Mouse (Mus musculus): ENCODE measurements around the gene Gemin7. TPM values are rescaled to one million over a fixed set of nuclear protein-coding genes. Genes with fewer than 3 reads are reported as not detected.
A peak's percentile ranks its signal among the peaks of the same experiment; 100 is the strongest.

Gemin7 gene
- polyA plus RNA-seq, 1 experiment from 2014 or later: 169 TPM

DNA sequence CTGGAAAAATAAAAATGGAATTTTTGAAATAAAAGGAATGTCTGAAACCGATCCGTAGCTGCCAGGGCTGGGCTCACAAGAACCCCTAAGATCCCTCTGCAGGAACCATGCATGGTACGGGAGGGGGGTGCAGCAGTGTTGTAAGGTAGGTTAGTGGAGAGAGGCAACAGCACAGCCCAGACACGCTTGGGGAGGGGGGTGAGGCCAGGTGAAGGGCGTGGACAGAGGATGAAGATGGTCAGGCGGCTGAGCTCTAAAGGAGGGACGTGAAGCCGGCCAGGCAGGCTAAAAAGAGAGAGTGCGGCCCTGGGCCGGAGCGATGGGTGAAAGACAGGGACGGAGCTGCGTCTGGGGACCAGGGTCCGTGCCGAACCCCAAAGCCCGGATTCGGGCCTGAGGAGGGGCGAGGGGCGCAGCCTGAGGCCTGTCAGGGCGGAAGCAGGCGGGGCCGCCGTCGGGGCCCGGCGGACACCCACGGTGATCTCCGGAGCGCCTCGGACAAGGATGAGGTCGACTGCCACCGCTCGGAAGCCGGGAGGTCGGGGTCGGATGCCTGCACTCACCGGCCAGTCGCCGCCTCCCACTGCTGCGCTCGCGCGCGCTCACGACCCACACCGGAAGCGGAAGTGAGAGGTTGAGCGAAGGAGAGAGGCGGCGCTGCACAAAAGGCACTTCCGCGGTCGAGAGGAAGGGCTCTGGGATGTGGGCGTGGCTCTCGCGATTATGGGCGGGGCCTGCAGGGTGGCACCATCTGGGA, 26.6 kb upstream of the Gemin7 start, which contains the start of gene Clasrp:
Gene Clasrp, minus strand, starts transcription at position 638 of the 757 bp plus-strand sequence.
- H3K4me2 ChIP-seq: peak within 1 kb of the TSS; percentile 69

DNA sequence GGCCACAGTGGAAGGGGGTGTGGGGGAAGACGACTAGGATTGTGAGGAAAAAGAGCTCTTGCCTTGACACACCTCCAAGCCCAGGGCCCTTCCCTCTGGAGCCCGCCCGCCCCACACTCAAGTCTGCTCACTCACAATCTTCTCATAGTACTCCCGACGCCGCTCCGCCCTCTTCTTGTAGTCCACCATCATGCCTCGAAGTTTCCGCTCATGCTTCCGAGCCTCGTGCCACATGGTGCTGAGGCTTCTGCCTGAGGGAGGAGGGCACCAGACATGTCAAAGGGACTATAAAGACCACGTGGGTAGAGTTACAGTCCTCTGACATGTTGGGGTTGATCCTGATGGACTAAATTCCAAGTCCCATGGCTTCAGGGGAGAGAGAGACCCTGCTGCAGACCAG, 25.7 kb upstream of the Gemin7 start:
- peak overlapping the region; percentile 98 for H3K9ac ChIP-seq
- H3K27me3 ChIP-seq: no peaks in the 10 kb centered on the region
- no peaks in the 10 kb centered on the region for H3K9me3 ChIP-seq
- H3K4me2 ChIP-seq: peak overlapping the region; percentile 69
- peaks cover 50% of the 10 kb centered on the region for H3K36me3 ChIP-seq
- H3K27ac ChIP-seq: no peak overlapping the region
- H3K4me1 ChIP-seq: peaks cover 24% of the 10 kb centered on the region
- ATAC-seq (ENCODE audit: insufficient number of reproducible peaks, insufficient read depth, low FRiP score, low TSS enrichment, low read depth): no peak
- WGBS: 77% methylated on average over 12 of the region's 12 CpGs
- peak overlapping the region; percentile 99 for H3K4me3 ChIP-seq

More for the DNA sequence above, 26.6 kb upstream of the Gemin7 start, which contains the start of gene Clasrp:
- ATAC-seq (ENCODE audit: insufficient number of reproducible peaks, insufficient read depth, low FRiP score, low TSS enrichment, low read depth): peak; percentile 82
- WGBS: under 1% methylated on average over 57 of the region's 57 CpGs
- Histone ChIP-seq H3K4me3 (peak within 1 kb of the TSS; percentile 99), H3K27ac (peak within 1 kb of the TSS; percentile 81), H3K9ac (peak within 1 kb of the TSS; percentile 98), H3K27me3 (no peaks in the 10 kb centered on the region), H3K4me1 (peaks cover 24% of the 10 kb centered on the region), H3K36me3 (peaks cover 40% of the 10 kb centered on the region), H3K9me3 (no peaks in the 10 kb centered on the region)

DNA sequence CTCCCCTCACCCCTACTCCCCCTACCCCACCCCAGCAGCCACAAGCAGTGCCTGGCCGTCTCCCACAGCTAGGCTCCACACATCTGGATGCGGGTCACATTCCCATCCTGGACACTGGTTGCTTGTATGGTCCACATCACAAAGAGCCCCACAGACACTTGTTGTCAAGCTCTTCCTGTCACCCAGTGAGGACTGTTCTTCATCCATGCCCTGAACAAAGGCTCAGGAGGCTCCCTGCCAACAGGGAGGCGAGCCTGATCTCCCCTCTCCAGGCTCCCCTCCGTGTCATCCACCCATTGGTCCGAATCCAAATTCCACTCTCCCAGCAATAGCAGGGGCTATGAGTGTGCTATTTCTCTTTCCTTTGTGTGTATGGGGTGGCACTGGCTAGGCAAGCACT, 23.2 kb upstream of the Gemin7 start:
- peaks cover 24% of the 10 kb centered on the region for H3K4me1 ChIP-seq
- no peak overlapping the region for H3K4me2 ChIP-seq
- no peaks in the 10 kb centered on the region for H3K9me3 ChIP-seq
- peaks cover 69% of the 10 kb centered on the region for H3K36me3 ChIP-seq
- H3K27ac ChIP-seq: no peak overlapping the region
- H3K4me3 ChIP-seq: no peak overlapping the region
- H3K27me3 ChIP-seq: no peaks in the 10 kb centered on the region
- ATAC-seq (ENCODE audit: insufficient number of reproducible peaks, insufficient read depth, low FRiP score, low TSS enrichment, low read depth): no peak
- 74% methylated on average over 5 of the region's 5 CpGs for WGBS
- 0 out of 2 replicates have a peak overlapping the region, but pooled peaks have one; percentile 44 for H3K9ac ChIP-seq

DNA sequence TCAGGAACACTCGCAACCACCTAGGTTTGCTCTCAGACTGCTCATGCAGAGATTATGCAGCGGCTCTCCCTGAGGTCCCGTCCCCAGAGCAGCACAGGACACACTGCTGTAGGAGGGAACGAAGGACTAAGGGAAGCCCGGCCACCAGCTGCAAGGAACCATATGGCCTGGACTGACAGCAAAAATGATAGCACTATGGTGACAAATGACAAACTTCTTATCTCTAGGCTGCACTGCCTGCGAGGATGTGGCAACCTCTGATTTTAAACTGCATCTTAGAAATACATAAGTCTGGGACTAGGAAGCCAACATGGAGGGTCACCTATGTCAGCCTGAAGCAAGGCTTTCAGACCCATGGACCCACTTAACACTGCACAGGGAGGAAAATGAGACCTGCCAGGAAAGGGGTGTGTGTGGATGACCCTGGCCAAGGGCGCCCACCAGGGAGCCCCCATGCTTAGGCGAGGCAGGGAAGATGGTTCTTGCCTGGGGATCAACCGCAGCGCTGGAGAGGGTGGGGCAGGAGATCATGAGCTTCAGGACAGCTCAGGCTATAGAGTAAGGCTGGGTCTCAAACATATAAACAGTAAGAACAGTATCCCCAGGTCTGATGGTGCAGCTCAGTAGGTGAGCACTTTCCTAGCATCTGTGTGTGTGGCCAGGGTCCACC, 15.8 kb upstream of the Gemin7 start:
- H3K27ac ChIP-seq: no peak overlapping the region
- no peaks in the 10 kb centered on the region for H3K27me3 ChIP-seq
- no peak overlapping the region for H3K9ac ChIP-seq
- no peak overlapping the region for H3K4me2 ChIP-seq
- no peaks in the 10 kb centered on the region for H3K4me1 ChIP-seq
- H3K36me3 ChIP-seq: peaks cover 93% of the 10 kb centered on the region
- 91% methylated on average over 10 of the region's 10 CpGs for WGBS
- no peak for ATAC-seq (ENCODE audit: insufficient number of reproducible peaks, insufficient read depth, low FRiP score, low TSS enrichment, low read depth)
- no peak overlapping the region for H3K4me3 ChIP-seq
- no peaks in the 10 kb centered on the region for H3K9me3 ChIP-seq

DNA sequence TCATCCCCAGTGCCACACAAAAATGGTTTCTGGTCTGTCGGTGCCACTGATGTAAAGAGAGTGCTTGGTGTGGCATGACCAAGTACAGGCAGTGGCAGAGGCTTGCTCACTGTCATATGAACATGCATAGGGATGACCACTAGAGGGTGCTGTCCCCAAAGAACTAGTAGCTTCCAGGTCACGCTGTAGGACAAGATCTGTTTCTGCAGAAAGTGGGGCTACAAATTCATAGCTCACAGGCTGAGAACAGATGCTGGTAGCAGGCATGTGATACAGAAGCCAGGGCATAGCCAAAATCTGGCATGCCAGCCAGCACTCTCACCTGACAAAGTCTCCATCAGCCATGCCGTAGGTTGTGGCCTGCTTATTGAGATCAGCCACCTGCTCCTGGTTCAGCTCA, 12.5 kb upstream of the Gemin7 start:
- Histone ChIP-seq H3K9ac (no peak overlapping the region), H3K4me3 (no peak overlapping the region), H3K27me3 (no peaks in the 10 kb centered on the region), H3K4me1 (no peaks in the 10 kb centered on the region), H3K36me3 (peaks cover 98% of the 10 kb centered on the region), H3K9me3 (no peaks in the 10 kb centered on the region), H3K4me2 (no peak overlapping the region), H3K27ac (no peak overlapping the region)
- WGBS: 65% methylated on average over 3 of the region's 3 CpGs
- ATAC-seq (ENCODE audit: insufficient number of reproducible peaks, insufficient read depth, low FRiP score, low TSS enrichment, low read depth): no peak

DNA sequence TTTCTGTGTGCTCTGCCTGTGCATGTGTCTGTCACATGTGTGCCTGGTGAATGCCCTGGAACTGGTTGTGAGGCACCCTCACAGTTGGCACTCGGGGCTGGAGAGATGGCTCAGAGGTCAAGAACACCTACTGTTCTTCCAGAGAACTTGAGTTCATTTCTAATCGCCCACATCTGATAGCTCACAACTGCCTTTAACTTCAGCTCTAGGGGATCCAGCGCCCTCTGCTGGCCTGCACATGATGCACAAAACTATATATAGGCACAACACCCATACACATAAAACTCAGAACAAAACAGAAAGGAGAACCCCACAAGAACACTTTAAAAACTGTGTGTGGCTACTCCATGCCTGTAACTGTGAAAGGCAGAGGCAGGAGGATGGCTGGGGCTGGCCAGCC, 11.8 kb upstream of the Gemin7 start:
- ATAC-seq (ENCODE audit: insufficient number of reproducible peaks, insufficient read depth, low FRiP score, low TSS enrichment, low read depth): no peak
- Histone ChIP-seq H3K4me1 (no peaks in the 10 kb centered on the region), H3K27ac (no peak overlapping the region), H3K4me2 (no peak overlapping the region), H3K4me3 (no peak overlapping the region), H3K9ac (no peak overlapping the region), H3K9me3 (no peaks in the 10 kb centered on the region), H3K27me3 (no peaks in the 10 kb centered on the region), H3K36me3 (peaks cover 99% of the 10 kb centered on the region)
- 49% methylated on average over 3 of the region's 3 CpGs for WGBS

DNA sequence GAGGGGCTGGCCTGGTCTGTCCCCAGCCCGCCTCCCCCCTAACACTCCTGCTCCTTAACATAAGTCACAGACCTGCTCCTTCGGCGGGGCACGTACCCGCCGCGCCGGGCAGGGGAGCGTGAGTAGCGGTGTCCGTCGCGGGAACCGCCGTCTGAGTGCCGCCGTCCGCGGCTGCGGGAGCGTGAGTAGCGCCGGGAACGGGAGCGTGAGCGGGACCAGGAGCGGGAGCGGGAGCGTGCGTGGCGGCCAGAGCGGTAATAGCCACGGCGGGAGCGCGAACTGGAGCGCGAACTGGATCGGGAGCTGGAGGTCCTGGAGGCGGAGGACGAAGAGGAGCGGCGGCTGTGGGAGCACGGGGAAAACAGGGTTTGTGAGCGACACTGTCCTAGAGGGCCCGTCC, 8.9 kb upstream of the Gemin7 start:
- Histone ChIP-seq H3K4me2 (no peak overlapping the region), H3K27ac (no peak overlapping the region), H3K27me3 (no peaks in the 10 kb centered on the region), H3K9ac (no peak overlapping the region), H3K4me3 (no peak overlapping the region), H3K9me3 (no peaks in the 10 kb centered on the region), H3K36me3 (peaks cover 98% of the 10 kb centered on the region), H3K4me1 (no peaks in the 10 kb centered on the region)
- no peak for ATAC-seq (ENCODE audit: insufficient number of reproducible peaks, insufficient read depth, low FRiP score, low TSS enrichment, low read depth)
- WGBS: 77% methylated on average over 46 of the region's 46 CpGs

DNA sequence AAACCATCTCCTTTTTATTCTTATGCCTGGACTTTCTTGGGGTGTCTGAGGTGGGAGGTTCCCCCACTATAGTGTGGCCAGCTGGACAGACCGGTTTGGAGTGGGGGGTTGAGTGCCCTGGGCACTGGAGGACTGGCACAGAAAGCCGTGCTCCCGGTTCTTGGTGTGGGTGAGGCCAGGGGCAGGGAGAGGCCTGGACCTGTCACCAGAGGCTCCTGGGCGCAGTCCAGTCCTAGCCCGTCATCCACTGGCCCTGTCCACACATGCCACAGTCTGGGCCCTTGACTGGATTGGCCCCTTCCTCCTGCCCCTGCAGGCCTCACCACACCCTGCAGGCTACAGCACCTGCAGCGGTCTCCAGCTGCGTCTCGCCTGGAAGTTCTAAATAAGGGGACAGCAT, 3.2 kb upstream of the Gemin7 start:
- no peak overlapping the region for H3K27ac ChIP-seq
- peaks cover 60% of the 10 kb centered on the region for H3K36me3 ChIP-seq
- no peak for ATAC-seq (ENCODE audit: insufficient number of reproducible peaks, insufficient read depth, low FRiP score, low TSS enrichment, low read depth)

DNA sequence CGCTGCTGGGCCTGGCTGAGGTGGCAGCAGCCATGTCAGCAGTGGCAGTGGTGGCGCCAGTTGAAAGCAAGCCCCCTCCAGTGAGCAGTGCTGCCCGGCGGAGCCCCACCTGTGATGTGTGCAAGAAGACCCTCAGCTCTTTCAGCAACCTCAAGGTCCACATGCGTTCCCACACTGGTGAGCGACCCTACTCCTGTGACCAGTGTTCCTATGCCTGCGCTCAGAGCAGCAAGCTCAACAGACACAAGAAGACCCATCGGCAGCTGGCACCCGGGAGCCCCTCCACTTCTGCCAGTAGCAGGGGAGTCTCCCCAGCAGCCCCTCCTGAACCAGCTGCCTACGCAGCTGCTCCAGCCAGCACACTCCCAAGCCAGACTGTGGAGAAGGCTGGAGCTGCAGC, 2.4 kb upstream of the Gemin7 start:
- Histone ChIP-seq H3K9ac (no peak overlapping the region), H3K27me3 (peaks cover 37% of the 10 kb centered on the region), H3K36me3 (peaks cover 52% of the 10 kb centered on the region), H3K27ac (no peak overlapping the region), H3K9me3 (no peaks in the 10 kb centered on the region), H3K4me2 (no peak overlapping the region), H3K4me1 (peaks cover 27% of the 10 kb centered on the region), H3K4me3 (no peak overlapping the region)
- WGBS: 80% methylated on average over 10 of the region's 10 CpGs
- no peak for ATAC-seq (ENCODE audit: insufficient number of reproducible peaks, insufficient read depth, low FRiP score, low TSS enrichment, low read depth)

More for the DNA sequence above, 3.2 kb upstream of the Gemin7 start:
- H3K4me3 ChIP-seq: no peak overlapping the region
- no peaks in the 10 kb centered on the region for H3K9me3 ChIP-seq
- H3K9ac ChIP-seq: 0 out of 2 replicates have a peak overlapping the region, but pooled peaks have one; percentile 6
- peaks cover 27% of the 10 kb centered on the region for H3K4me1 ChIP-seq
- H3K27me3 ChIP-seq: peaks cover 32% of the 10 kb centered on the region
- 82% methylated on average over 8 of the region's 8 CpGs for WGBS
- H3K4me2 ChIP-seq: no peak overlapping the region

DNA sequence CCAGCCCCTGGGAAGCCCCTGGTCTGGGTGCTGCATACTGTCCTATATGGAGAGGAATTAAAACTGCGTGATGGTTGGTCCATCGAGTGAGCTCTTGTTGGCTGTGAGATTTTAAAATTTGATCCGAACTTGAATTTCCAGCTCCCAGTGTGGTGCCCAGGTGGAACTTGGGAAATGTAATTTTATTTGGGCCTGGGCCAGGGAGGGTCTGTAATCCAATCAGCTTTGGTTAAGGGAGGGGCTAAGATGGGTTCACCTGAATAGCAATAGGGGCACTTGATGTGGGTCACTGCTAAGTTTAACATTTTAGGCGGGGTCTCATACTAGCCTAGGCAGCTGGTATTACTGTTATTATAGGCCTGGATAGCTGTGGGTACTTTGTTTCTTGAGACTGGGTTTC, 1.0 kb upstream of the Gemin7 start:
- ATAC-seq (ENCODE audit: insufficient number of reproducible peaks, insufficient read depth, low FRiP score, low TSS enrichment, low read depth): no peak
- no peak overlapping the region for H3K27ac ChIP-seq
- 61% methylated on average over 4 of the region's 4 CpGs for WGBS
- H3K4me3 ChIP-seq: no peak overlapping the region
- H3K36me3 ChIP-seq: peaks cover 39% of the 10 kb centered on the region
- no peaks in the 10 kb centered on the region for H3K9me3 ChIP-seq
- no peak overlapping the region for H3K9ac ChIP-seq
- peaks cover 39% of the 10 kb centered on the region for H3K27me3 ChIP-seq
- peaks cover 33% of the 10 kb centered on the region for H3K4me1 ChIP-seq
- H3K4me2 ChIP-seq: peak overlapping the region; percentile 82; the same call in 1 of the 2 replicates

DNA sequence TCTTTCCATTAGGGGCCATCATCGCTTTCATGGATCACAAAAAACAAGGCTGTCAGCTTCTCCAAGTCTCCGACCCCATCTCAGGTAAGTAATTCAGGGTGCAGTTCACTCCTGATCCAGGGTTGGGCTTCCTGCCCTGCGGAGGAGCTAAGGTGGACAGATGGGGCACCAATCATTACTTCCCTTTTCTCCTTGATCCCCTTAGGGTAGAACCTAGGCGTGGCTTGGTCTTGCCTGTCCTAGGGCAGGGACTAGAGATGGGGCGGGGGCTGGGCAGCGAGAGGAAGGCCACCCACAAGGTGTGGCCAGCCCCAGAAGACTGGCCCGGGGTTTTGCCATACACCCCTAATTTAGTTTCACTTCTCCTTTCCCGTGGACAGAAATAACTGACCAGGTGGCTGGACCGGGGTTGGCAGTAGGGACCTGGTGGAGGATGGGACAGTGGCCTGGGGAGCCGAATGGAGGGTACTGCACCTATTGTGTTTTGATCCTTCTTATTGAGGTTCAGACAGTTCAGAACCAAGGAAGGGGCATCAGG, 551 bp upstream of the Gemin7 start:
- Histone ChIP-seq H3K4me1 (peaks cover 33% of the 10 kb centered on the region), H3K4me3 (peak overlapping the region; percentile 43), H3K36me3 (peaks cover 34% of the 10 kb centered on the region), H3K9ac (peak overlapping the region; percentile 67), H3K27me3 (peaks cover 39% of the 10 kb centered on the region), H3K27ac (no peak overlapping the region), H3K4me2 (peak overlapping the region; percentile 82), H3K9me3 (no peaks in the 10 kb centered on the region)
- ATAC-seq (ENCODE audit: insufficient number of reproducible peaks, insufficient read depth, low FRiP score, low TSS enrichment, low read depth): no peak
- WGBS: 17% methylated on average over 10 of the region's 10 CpGs

Measured in embryonic facial prominence, embryonic 13.5 days (tissue).